ENCODE assay signal across 8 mouse cellular contexts in the genomic region with DNA sequence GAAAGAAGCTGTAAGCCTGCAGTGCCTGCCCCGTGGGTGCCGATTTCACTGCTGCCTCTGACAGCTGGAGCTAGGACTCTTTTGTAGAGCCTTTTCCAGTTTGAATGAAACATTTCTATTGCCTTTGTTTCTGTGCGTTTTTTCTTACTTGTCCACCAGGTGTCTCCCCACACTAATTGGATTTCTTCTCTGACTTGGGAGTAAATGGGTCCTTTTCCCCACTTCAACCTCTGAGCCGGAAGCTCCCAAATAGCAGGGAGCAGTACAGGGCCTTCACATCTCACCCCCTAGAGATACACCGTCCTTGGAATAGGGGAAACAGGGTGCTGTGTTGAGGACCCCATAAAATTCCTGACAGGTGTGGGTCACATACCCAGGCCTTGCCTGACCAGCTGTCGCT. TPM values are rescaled to one million over a fixed set of nuclear protein-coding genes. Genes with fewer than 3 reads are reported as not detected.
DNase-seq lines count a peak whose midpoint lies in the region; ATAC-seq and TF ChIP-seq lines count a peak whose summit lies in the region.

No protein-coding gene starts in this region.

- peak overlapping the region; percentile 19 for H3K4me2 ChIP-seq in embryonic facial prominence, embryonic 12.5 days (replicated peaks)
- no peak overlapping the region; the same call in 1 of the 2 replicates for H3K4me2 ChIP-seq in kidney, embryonic 14.5 days (replicated peaks; ENCODE audit: low read depth, low read length)

- H3K4me3 ChIP-seq in layer of hippocampus, adult 2 months, result no peak overlapping the region
- peak overlapping the region; percentile 0; the same call in 1 of the 2 replicates for H3K4me3 ChIP-seq in embryonic facial prominence, embryonic 12.5 days
- no peak overlapping the region for H3K4me3 ChIP-seq in kidney, embryonic 14.5 days (ENCODE audit: low read length)

- H3K27ac ChIP-seq in layer of hippocampus, adult 2 months, result peak overlapping the region; percentile 41; the same call in 1 of the 2 replicates
- H3K27ac ChIP-seq in embryonic facial prominence, embryonic 12.5 days, result peak overlapping the region; percentile 99
- peak overlapping the region; percentile 11; the same call in 1 of the 2 replicates for H3K27ac ChIP-seq in kidney, embryonic 14.5 days (ENCODE audit: low read depth, low read length)

- peaks cover 35% of the 10 kb centered on the region for H3K36me3 ChIP-seq in embryonic facial prominence, embryonic 12.5 days
- peaks cover 48% of the 10 kb centered on the region for H3K36me3 ChIP-seq in kidney, embryonic 14.5 days (ENCODE audit: control insufficient read depth, insufficient read depth, low read length)

- TF ChIP-seq CTCF in layer of hippocampus, adult 2 months (conservative IDR thresholded peaks at IDR 0.05), result peak; percentile 81

- no peak overlapping the region for H3K9ac ChIP-seq in embryonic facial prominence, embryonic 12.5 days
- H3K9ac ChIP-seq in kidney, embryonic 14.5 days (ENCODE audit: low read depth, low read length), result no peak overlapping the region

- WGBS in embryonic facial prominence, embryonic 12.5 days, result 31% methylated on average over 6 of the region's 6 CpGs
- 37% methylated on average over 6 of the region's 6 CpGs for WGBS in kidney, embryonic 14.5 days

- no peak for ATAC-seq in embryonic facial prominence, embryonic 12.5 days (ENCODE audit: insufficient number of reproducible peaks, insufficient read depth, low FRiP score, low TSS enrichment)
- no peak for ATAC-seq in kidney, embryonic 14.5 days (ENCODE audit: low FRiP score, low TSS enrichment)

- DNase-seq in layer of hippocampus, adult 2 months (ENCODE audit: low spot score in 2 of 2), result no peak
- no peak for DNase-seq in layer of hippocampus, adult 9-11 months
- peak; percentile 54 for DNase-seq in naive thymus-derived CD4-positive, alpha-beta T cell, adult 2 months (ENCODE audit: low read depth)
- no peak for DNase-seq in gastrocnemius, postnatal 25 days
- no peak for DNase-seq in ovary, postnatal 14 days (ENCODE audit: low spot score)
- DNase-seq in right cerebral cortex, adult 18-20 months, result no peak

- peaks cover 41% of the 10 kb centered on the region for H3K4me1 ChIP-seq in embryonic facial prominence, embryonic 12.5 days
- H3K4me1 ChIP-seq in kidney, embryonic 14.5 days (ENCODE audit: control insufficient read depth, insufficient read depth, low read length), result peaks cover 30% of the 10 kb centered on the region

- no peaks in the 10 kb centered on the region for H3K27me3 ChIP-seq in embryonic facial prominence, embryonic 12.5 days
- H3K27me3 ChIP-seq in kidney, embryonic 14.5 days (ENCODE audit: control insufficient read depth, insufficient read depth, low read length), result no peaks in the 10 kb centered on the region

- H3K9me3 ChIP-seq in embryonic facial prominence, embryonic 12.5 days, result no peaks in the 10 kb centered on the region
- no peaks in the 10 kb centered on the region for H3K9me3 ChIP-seq in kidney, embryonic 14.5 days (ENCODE audit: control insufficient read depth, low read length)

RNA-seq across cellular contexts. Expression of gene Lzts2, which starts 1.6 kb away (rescaled TPM):
- total RNA-seq in layer of hippocampus, adult 2 months (2021), result 10 to 100 TPM; 28.5 to 30.1 TPM
- polyA plus RNA-seq in embryonic facial prominence, embryonic 12.5 days (2016; fragmentation: Nextera tagmentation; extraction: Ambion mirVana), result 107 and 112 TPM in 2 replicates
- 59.1 and 68.2 TPM in 2 replicates for polyA plus RNA-seq in kidney, embryonic 14.5 days (2014; fragmentation: Nextera tagmentation; extraction: Ambion mirVana)
- 10 to 100 TPM; 19.2 to 22.9 TPM for total RNA-seq in gastrocnemius, postnatal 25 days (2021)

RNA-seq across cellular contexts. Expression of gene Mrpl43, which starts 6.4 kb away (rescaled TPM):
- 10 to 100 TPM; 38.6 to 41.1 TPM for total RNA-seq in layer of hippocampus, adult 2 months (2021)
- 74.5 and 75.8 TPM in 2 replicates for polyA plus RNA-seq in embryonic facial prominence, embryonic 12.5 days (2016; fragmentation: Nextera tagmentation; extraction: Ambion mirVana)
- 69.9 and 83.2 TPM in 2 replicates for polyA plus RNA-seq in kidney, embryonic 14.5 days (2014; fragmentation: Nextera tagmentation; extraction: Ambion mirVana)
- 10 to 100 TPM; 32.8 to 36.4 TPM for total RNA-seq in gastrocnemius, postnatal 25 days (2021)

RNA-seq across cellular contexts. Expression of gene Twnk, which starts 7.2 kb away (rescaled TPM):
- 10 to 100 TPM; 14.7 to 15.3 TPM for total RNA-seq in layer of hippocampus, adult 2 months (2021)
- 28.6 and 29.1 TPM in 2 replicates for polyA plus RNA-seq in embryonic facial prominence, embryonic 12.5 days (2016; fragmentation: Nextera tagmentation; extraction: Ambion mirVana)
- polyA plus RNA-seq in kidney, embryonic 14.5 days (2014; fragmentation: Nextera tagmentation; extraction: Ambion mirVana), result 19.6 and 19.9 TPM in 2 replicates
- 10 to 100 TPM; 16.2 to 16.6 TPM for total RNA-seq in gastrocnemius, postnatal 25 days (2021)

RNA-seq across cellular contexts. Expression of gene Sema4g, which starts 23.7 kb away (rescaled TPM):
- 10 to 100 TPM; 20.0 to 21.6 TPM for total RNA-seq in layer of hippocampus, adult 2 months (2021)
- polyA plus RNA-seq in embryonic facial prominence, embryonic 12.5 days (2016; fragmentation: Nextera tagmentation; extraction: Ambion mirVana), result 7.0 TPM in 2 replicates
- polyA plus RNA-seq in kidney, embryonic 14.5 days (2014; fragmentation: Nextera tagmentation; extraction: Ambion mirVana), result 7.0 and 7.2 TPM in 2 replicates
- total RNA-seq in gastrocnemius, postnatal 25 days (2021), result under 1 TPM; 0.19 to 0.33 TPM

RNA-seq across cellular contexts. Expression of gene Pdzd7, which starts 32.9 kb away (rescaled TPM):
- 1 to 10 TPM; 2.1 to 3.3 TPM for total RNA-seq in layer of hippocampus, adult 2 months (2021)
- 0.29 and 0.52 TPM in 2 replicates for polyA plus RNA-seq in embryonic facial prominence, embryonic 12.5 days (2016; fragmentation: Nextera tagmentation; extraction: Ambion mirVana)
- polyA plus RNA-seq in kidney, embryonic 14.5 days (2014; fragmentation: Nextera tagmentation; extraction: Ambion mirVana), result 1.3 and 1.4 TPM in 2 replicates
- 1 to 10 TPM; 5.4 to 5.9 TPM for total RNA-seq in gastrocnemius, postnatal 25 days (2021)

Comparison
In these comparisons a context has a peak if more than half of its experiments do, and no peak if none do; other contexts are left out.
1. H3K27ac ChIP-seq: peak in every context shown above with its lines; median percentile 99 in embryonic facial prominence, embryonic 12.5 days; 41 in layer of hippocampus, adult 2 months; 11 in kidney, embryonic 14.5 days.